Mouse (Mus musculus): ENCODE measurements around the gene Irx4.

Irx4 gene

DNA sequence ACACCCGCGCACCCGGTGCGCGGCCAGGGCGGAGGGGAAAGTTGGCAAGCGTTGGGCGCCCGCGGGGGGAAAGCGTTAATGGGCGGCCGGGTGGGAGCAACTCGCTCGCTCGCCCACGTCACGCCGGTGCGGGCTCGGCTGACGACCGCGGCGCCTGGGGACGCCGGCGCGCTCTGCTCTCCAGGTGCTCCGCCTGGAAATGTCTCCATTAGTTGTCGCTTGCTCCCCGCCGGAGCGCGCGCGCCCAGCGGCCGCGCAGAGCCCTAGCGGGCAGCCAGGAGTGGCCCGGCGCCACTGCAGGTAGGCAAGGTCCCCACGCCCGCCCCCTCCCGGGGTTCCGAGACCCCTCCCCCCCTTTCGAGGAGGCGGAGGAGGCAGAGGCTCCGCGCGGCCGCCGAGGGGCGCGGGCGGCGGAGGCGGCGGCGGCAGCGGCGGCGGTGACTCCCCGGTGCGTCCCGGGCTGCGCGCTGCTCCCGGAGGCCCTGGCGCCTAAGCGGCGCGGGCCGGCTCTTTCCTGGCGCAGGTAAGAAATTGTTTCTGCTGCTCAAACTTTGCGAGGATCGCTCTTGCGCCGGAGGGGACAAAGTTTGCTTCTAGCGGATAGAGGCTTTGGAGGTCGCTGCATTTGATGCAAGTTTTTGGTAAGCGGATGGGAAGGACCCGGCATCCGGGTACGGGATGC is at the start of gene Irx4:
Gene Irx4 (plus strand): TSS at position 126 of the 682 bp plus-strand sequence.
- no peak for DNase-seq (ENCODE audit: low spot score)

DNA sequence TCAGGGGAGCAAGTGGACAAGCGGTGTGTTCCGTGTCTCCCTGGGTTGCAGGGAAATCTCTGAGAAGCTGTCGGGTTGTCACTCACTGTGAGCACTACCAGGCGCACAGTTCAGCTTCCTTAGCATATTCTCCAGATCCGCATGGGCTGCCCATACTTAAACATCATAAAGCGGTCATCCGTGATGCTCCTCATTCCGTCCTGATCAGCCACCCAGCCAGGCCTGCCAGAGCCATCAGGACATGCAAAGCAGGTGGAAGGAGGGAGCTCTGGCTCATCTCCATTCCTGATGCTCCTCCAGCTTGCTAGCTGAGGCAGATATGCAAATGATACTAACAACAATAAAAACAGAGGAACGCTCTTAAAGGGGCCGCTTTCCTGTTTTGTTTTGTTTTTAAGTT is 46.0 kb upstream of the Irx4 start:
- no peak for DNase-seq (ENCODE audit: low spot score)

DNA sequence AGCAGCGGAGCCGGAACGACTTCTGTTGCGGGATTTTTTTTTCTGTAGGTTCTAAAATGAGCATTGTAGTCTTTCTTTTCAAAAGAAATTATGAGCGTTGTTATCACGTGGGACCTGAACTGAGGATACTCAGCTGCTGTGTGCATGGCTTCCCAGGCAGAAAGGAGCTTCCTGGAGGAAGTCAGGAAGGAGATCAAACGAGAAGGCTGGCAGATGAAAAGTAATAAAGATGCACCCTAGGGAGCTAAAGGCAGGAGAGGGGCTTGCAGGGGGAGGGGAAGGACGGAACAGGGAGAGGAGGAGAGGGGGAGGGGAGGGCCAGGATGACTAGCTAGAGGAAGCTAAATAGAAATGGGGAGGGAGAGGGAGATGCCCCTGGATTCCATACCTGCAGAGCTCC is 23.8 kb upstream of the Irx4 start:
- DNase-seq (ENCODE audit: low spot score) = no peak

DNA sequence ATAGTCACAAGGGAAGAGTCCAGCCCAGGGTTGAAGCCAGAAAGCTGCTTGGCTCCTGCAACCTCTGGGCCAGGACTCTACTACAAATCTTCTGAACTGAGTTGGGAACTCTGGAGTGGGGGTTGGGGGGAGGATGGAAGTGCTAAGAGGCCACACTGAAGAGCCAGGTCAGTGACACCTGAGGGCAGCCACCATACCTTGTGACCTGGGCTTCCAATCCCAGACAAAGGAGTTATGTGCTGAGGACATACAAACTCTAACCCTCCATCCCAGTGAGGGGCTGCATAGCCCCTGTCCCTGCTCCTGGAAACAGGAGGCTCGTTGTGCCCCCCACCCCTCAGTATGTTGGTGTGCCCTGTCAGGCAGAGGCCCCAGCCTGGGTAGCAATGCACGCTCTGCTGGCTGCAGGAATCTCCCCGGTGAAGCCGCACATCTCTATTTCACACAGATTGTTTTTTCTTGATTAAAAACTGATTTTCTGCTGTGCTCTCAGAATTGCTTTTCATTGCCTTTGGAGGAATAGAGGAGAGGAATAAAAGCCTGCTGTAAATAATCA is 21.0 kb upstream of the Irx4 start:
- DNase-seq (ENCODE audit: low spot score) = no peak

DNA sequence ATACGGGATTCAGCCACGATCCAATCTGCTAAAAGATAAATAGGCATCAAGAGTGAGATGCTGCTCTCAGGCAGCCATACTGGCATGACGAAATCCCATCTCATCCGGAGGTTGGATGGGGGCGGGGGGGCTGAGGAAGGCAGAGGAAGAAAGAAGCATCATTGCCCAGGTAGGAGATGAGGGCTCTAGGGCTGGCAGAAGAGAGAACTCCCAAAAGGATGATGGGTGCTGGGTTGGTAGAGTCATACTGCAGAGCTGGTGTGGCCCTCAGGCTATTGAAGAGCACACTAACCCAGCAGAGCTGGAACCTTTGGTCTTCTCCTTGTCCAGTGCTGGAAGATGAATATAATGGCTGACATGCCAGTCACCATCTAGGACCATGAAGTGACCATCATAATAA is 17.7 kb upstream of the Irx4 start:
- DNase-seq (ENCODE audit: low spot score) = no peak

DNA sequence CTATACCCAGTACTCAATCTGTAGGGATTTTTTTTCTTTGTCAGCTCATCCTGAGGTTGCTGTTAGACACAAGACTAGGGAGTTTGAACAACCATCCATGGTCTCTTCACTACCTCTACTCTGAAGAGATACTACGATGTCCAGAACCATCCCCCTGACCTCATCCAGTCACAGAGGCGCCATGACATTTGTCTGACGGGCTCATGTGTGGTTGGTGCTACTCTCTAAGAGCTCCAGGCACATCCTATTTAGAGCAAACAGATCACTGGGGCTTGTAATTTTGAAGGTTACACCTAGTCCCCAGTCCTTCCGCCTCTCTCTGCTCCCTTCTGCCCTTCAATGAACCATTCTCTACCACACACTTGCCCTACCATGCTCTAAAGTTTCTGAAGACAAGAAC is 13.3 kb upstream of the Irx4 start:
- DNase-seq (ENCODE audit: low spot score) = no peak

DNA sequence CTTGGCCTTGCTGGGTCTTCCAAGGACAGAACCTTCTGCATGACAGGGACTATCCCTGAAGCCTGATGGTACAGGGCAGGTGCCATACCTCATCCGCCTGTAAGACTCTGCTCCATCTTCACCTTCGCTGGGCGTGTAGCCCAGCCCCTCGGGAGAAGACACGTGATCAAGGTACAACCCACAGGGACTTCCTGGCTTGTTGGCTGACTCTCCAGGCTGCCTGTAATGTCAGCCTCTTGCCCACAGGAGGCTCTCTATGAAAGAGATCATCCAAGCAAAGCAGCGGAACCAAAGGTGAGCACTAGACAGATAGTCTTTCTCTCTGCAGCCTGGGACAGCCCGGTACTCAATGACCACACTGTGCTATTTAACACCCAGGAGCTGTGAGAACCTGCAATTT is 9.1 kb upstream of the Irx4 start:
- no peak for DNase-seq (ENCODE audit: low spot score)

DNA sequence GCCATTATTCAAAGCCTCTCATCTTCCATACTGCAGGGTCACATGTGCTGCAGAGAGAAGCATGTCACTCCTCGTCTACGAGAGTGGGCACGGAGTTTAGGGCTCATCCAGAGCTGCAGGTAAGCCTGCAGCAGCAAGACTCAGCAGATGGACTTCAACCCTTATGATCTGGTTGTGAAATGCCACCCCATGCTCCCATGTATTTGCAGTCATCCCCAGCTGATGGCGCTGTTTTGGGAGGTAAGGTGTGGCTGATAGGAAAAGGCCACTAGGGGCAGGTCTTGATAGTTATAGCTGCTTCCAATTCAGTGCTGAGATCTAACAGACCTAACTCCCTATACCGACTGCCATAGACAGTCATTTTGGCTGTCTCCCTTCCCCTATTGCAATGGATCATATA is 8.3 kb upstream of the Irx4 start:
- DNase-seq (ENCODE audit: low spot score) = no peak

DNA sequence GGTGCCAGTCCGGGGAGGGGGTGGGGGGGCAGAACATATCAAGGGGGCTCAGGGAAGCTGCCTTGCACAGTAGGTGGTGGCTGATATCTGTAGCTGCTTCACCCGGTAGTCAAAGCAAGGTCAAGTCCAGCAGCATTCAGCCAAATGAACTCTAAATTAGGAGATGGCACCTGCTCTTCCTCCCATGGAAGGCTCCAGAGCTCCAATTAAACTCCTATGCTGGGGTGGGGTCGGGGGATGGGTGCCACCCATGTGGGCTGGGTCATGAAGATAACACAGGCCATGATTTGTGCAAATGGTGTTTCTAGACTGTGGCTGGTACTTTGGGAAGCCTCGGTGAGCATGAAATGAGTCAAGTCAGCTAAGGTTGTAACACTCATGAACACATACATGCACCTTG is 1.9 kb upstream of the Irx4 start:
- DNase-seq (ENCODE audit: low spot score) = no peak

DNA sequence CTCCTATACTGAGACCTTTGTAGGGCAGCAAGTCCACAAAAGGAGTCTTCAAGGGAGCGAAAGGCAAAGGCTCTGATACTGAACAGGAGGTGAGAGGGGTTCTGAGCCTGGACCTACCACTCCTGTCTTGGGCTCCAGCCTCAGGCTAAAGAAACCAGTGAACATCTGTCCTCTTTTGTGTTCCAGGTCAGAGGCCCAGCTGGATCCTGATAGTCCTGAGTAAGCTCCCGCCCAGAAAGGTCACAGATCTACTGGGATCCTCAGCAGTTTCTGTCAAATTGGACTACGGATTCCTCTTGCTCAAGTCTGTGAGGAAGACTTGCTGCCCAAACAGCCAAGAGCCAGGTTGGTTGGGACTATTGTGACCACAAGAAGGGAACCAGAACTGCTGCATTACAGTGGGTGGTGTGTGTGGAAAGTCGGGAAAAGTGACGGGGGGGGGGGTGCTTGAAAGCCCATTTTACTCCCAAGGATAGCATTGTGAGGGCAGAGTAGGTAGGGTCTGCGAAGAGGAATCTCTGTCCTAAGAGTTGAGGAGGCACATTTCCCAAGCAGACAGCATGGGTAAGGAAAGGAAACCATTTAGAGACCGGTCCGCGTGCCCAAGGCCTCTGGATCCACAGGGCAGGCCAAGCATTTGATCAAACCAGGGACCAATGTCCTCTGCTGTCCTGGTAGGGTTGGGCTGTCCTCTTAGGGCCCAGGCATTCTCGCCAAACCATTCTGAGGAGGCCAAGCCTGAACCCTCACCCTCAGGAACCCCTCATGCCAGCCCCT is 514 bp upstream of the Irx4 start:
- no peak for DNase-seq (ENCODE audit: low spot score)

DNA sequence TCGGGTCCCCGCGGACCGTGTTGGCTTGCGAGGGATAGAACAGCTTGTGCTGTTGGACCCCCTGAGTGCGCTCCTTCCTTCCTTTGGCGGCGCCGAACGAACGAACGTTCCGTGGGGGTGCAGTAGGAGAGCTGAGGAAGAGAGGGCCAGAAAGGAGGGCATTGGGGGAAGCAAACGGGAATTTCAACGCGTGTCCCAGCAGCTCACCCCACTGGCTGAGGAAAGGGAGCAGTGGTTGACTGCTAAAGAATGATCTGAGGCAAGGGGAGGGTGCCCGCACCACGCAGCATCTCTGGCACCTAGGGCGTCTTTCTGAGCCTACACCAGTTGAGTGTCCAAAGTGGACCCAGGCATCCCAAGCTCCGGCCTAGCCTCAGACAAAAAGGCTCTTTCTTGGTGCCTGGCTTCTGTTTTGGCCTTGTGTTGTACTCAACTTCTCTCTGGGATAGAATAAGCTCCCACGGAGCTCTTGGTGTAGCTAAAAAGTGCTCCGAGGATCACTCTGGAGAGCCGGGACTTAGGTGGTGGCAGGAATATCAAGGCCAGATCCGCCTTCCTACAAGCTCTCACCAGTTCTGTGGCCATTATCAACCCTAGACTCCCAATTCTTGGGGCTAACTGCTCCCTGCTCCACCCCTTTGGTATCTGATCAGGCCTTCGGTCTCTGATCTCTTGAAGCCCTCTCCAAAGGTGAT is 904 bp downstream of the Irx4 start:
- DNase-seq (ENCODE audit: low spot score) = no peak

DNA sequence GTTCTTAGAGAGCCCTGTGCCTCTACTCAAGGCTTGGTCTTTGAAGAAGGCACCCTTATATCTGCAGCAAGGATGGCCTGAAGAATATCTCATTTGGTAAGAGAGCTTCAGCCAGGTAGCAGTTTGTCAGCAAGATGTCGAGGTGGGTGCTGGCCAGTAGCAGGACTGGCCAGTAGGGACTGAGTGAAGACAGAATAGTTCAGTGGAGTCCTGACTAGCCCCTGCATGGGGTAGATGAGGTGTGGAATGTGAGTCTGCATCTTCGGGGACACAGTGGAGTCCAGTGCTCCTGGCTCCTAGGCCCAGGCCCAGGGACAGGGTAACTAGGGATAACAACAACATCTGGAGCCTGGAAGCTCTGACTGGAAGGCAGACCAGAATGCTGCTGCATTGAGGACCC is 1.6 kb downstream of the Irx4 start:
- DNase-seq (ENCODE audit: low spot score) = no peak

DNA sequence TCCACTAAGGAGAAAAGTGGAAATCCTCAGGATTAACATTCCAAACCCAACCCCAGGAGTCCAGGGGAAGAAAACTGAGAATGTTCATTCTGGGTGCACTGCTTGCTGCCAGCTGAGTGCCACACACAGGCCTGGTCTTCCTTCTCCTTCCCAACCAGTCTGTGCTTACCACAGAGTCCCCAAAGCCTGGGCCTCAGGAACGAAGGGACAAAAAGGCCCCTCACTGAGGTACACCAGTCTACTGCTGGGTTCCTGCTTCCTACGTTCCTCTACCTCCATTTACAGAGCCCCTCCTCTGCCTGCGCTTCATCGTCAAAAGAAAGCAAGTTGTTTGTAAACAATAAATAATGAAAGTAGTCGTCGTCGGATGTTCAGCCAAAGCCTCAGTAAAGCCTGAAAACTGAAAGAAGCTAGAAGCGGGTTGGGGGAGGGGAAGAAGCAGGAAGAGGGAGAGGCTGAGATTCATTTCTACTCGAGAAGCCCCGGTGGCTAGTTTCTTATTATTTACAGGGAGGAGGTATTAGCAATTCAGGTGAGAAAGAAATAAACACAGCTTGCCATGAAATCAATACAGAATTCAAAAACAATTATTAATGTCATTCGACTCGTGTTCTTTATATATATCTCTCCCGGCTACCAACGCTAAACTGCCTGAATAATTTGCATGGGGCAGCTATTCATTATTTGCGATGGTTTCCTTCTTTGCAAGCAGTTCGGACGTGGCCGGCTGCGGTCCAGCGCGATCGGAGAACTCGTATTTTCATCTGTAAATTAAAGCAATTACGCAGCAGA is 2.3 kb downstream of the Irx4 start:
- no peak for DNase-seq (ENCODE audit: low spot score)

DNA sequence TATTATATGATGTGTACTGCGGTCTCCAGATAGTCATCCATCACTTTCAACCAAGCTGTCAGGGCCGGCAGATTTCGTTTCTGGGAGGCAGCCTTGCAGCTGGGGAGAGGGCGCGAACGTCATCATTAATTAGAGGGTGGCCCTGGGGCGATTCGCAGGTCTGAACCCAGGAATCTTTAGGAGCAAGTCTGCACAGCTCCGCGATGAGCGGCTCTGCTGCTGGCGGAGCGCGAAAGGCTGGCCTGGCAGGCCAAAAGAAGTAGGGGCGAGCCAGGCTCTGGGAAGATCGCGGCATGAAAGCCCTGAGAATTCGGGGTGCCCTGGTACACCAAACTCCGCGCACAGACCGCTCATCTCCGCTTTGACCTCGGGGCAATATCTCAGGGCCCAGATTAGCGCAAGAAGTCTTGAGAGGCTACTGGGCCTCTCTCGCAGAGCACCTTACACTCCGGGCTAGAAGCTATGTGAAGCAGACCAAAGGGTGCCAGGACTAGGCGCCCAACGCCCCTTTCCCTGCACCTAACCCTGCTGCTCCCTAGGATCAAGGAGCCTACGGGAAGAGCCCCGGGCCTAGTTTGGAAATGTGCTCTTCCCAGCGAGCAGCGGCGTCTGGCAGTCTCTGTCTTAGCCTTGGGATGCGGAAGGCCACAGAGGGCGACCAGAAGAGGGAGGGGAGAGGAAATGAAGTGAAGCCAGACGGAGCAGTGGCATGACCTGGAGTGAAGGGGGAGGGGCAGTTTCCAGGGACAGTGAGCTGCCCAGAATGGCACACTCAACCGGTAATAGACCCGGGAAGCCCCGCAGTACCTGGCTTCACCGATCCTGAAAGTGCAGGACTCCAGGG is 3.1 kb downstream of the Irx4 start:
- DNase-seq (ENCODE audit: low spot score) = no peak

DNA sequence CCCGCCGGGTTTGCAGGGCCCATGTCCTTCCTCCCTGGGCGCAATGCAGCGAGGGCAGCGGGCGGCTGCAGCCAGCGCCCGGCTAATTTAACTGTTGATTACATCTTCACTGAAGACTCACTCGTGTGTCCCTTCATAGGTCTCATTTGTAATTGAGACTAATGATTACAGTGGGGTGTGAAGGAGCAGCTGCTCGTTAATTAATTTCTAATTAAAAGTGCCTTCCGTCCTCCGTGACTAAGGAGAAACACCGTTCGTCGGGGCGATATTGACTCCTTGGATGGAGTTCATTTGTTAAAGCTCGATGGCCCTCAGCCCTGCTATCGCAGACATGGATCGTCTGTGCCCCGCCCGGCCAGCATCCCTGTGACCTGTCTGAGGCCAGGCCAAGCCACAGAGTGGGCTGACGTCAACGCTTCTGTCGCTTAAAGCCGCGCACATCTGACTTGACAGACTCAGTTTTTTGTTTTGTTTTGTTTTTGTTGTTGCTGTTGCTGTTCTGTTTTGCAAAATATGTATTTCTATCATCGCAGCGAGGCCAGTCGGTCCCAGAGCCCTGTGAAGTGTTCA is 4.0 kb downstream of the Irx4 start:
- peak; percentile 53 for DNase-seq (ENCODE audit: low spot score)

DNA sequence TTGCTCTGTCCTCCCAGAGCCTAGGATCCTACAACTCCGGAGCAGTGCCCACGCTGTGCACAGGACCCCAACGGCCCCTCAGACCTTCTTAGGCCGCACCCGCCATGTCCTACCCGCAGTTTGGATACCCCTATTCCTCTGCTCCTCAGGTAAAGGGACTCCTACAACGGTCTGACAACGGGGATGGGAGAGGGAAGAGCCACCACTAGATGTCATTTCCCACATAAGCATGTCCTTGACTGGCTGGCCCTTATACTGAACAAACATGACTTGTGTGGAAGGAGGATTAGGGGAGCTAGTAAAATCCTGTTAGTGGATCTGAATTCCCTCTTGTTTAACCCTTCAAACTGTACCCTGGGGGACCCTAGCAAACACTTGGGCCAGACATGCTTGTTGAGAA is 4.6 kb downstream of the Irx4 start:
- DNase-seq (ENCODE audit: low spot score) = peak; percentile 10

DNA sequence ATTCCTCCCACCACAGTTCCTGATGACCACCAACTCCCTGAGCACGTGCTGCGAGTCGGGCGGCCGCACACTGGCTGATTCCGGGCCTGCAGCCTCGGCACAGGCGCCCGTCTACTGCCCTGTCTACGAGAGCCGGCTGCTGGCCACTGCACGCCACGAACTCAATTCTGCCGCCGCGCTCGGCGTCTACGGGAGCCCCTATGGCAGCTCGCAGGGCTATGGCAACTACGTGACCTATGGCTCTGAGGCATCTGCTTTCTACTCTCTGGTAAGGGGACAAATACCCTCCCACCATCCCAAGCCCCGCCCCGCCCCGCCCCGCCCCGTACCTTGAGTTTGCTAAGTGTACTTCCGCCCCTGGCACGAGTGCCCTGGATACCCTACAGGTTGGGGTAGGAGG is 5.2 kb downstream of the Irx4 start:
- DNase-seq (ENCODE audit: low spot score) = peak; percentile 50

DNA sequence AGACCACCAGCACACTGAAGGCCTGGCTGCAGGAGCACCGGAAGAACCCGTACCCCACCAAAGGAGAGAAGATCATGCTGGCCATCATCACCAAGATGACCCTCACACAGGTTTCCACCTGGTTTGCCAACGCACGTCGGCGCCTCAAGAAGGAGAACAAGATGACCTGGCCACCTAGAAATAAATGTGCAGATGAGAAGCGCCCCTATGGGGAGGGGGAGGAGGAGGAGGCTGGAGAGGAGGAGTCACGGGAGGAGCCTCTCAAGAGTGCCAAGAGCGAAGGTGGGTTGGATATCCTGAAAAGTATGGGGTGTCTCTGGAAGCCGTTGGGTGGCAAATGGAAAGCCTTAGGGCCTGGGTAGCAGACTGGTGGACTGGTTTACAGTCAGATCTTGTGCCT is 7.3 kb downstream of the Irx4 start:
- DNase-seq (ENCODE audit: low spot score) = peak; percentile 2

DNA sequence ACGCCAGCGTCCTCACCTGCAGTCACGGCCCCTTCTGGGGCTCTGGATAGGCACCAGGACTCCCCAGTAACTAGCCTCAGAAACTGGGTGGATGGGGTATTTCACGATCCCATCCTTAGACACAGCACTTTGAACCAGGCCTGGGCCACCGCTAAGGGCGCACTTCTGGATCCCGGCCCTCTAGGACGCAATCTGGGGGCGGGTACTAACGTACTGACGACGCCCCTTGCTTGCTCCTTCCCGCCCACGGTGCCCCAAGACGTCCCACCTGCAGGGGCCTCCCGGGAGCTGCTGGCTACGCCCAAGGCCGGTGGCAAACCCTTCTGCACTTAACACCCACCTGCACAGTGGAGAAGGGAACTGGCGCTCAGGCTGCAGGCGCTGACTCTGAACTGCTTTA is 8.4 kb downstream of the Irx4 start:
- DNase-seq (ENCODE audit: low spot score) = peak; percentile 48

DNA sequence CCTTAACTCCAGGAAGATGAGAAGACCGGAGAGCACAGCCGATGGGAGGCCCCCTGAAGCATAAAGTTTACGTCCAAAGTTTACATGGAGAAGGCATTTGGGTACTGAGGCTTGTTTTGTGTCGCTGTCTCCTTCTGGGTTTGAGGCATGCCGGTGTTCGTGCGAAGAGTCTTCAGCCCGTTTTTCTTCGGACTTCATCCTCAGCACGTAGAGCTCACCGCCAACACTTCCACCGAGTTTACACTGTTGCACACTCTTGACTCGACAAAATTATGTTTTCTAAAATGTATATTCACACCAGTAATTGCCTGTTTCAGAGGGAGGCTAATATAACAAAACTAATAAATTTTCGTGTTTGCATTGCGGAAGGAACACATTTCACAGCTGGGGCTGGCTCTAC is 9.0 kb downstream of the Irx4 start:
- DNase-seq (ENCODE audit: low spot score) = no peak

DNA sequence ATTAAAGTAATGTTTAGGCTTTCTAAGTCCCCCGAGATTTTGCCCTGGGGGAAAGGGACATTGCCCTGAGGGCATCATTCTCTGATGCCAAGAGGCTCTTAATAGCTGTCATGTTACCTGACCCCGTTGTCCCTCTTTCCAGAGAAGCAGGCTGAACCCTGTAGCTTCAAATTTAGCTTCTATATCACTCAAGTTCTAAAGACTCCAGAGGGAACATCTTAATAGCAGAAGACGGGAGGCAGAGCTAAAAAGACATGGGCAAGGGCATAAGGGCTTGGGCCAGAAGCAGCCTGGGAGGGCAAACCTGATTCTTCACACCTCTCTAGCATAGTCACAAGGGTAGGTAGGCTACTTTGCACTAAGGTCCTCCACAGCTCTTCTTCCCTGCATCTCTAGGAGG is 9.6 kb downstream of the Irx4 start:
- DNase-seq (ENCODE audit: low spot score) = no peak
